Mouse (Mus musculus) cerebellum, adult 2 months (tissue): ENCODE results near the gene Pde10a.

Experiments used
- CTCF ChIP-seq: fragments of 200-500 bp; IDR thresholded peaks from 2 replicates; pipeline ENCODE4 v1.5.1; 2011; ENCODE audit warnings: low read depth, mild to moderate bottlenecking, control low read depth, low read length, moderate library complexity, borderline replicate concordance; ENCODE audit not compliant: insufficient read depth
- POLR2A ChIP-seq: fragments of 200-500 bp; IDR thresholded peaks from 2 replicates; pipeline ENCODE4 v1.6.1; 2011; ENCODE audit warnings: low read length, control low read depth, borderline replicate concordance; ENCODE audit not compliant: insufficient read depth

- TF ChIP-seq CTCF: no peak
- TF ChIP-seq POLR2A: no peak
Observed at GRCm38 (mm10) chr17:8481797-8482196, 43.4 kb upstream of the Pde10a start.
